Mouse (Mus musculus): ENCODE data around the gene Ube3b. TPM values are rescaled to one million over a fixed set of nuclear protein-coding genes. Genes with fewer than 3 reads are reported as not detected.

The Ube3b gene
- polyA plus RNA-seq, 1 experiment from 2014 or later: 48.4 TPM

DNA sequence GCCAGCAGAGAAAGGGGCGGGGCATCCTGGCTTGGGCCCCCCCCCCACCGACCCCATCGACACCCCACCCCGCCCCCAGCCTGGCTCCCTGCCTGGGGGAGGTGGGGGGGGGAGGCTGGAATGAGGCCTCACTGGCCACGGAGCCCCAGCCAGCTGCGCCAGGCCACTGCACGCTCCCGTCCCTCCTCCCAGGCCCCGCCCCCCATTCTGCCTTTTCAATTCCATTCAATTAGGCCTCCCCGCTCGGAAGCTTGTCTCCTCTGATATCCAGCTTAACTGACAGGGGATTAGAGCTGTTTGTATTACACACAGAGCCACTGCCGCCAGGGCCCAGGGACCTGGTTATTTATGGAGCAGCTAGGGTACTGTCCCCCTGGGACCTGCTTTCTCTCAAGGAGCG lies 87.0 kb downstream of the Ube3b start:
- Histone ChIP-seq H3K9me3 (ENCODE audit: control insufficient read depth, low read length) (no peaks in the 10 kb centered on the region; the same call in 1 of the 2 replicates), H3K4me2 (ENCODE audit: low read depth, severe bottlenecking) (peak overlapping the region; percentile 50), H3K27me3 (ENCODE audit: control insufficient read depth, insufficient read depth, low read length) (no peaks in the 10 kb centered on the region), H3K36me3 (ENCODE audit: control insufficient read depth, insufficient read depth, low read length) (no peaks in the 10 kb centered on the region), H3K4me3 (ENCODE audit: low read depth, low read length) (peak overlapping the region; percentile 20; the same call in 1 of the 2 replicates), H3K4me1 (ENCODE audit: control insufficient read depth, insufficient read depth, low read length) (peaks cover 20% of the 10 kb centered on the region), H3K27ac (replicated peaks; ENCODE audit: low read depth, low read length) (0 out of 2 replicates have a peak overlapping the region, but pooled peaks have one; percentile 21), H3K9ac (ENCODE audit: low read length) (peak overlapping the region; percentile 40)
- DNase-seq (ENCODE audit: low spot score) (peak; percentile 86), ATAC-seq (ENCODE audit: insufficient number of reproducible peaks, low FRiP score, low TSS enrichment, low read depth) (peak; percentile 28; the same call in 1 of the 2 replicates)
- 0% methylated on average over 12 of the region's 13 CpGs for WGBS

DNA sequence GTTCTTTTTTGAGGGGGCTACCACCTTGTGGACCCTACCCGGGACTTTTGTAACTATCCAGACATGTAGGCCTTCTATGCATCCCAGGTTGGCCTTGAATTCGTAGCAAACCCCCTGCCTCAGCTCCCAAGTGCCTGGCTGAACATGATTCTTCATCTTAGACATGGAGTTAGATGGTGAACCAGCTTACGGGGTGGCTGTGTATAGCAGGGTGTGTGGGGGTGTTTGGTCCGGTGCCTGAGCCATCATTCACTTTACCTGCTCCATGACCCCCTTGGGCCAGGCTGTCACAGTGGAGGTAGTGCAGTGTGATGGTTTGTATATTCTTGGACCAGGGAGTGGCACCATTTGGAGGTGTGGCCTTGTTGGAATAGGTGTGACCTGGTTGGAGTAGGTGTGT lies 87.6 kb downstream of the Ube3b start:
- no peak for ATAC-seq (ENCODE audit: insufficient number of reproducible peaks, low FRiP score, low TSS enrichment, low read depth)
- Histone ChIP-seq H3K9ac (ENCODE audit: low read length) (no peak overlapping the region), H3K27ac (replicated peaks; ENCODE audit: low read depth, low read length) (no peak overlapping the region), H3K4me3 (ENCODE audit: low read depth, low read length) (no peak overlapping the region), H3K9me3 (ENCODE audit: control insufficient read depth, low read length) (no peaks in the 10 kb centered on the region; the same call in 1 of the 2 replicates), H3K27me3 (ENCODE audit: control insufficient read depth, insufficient read depth, low read length) (no peaks in the 10 kb centered on the region), H3K4me1 (ENCODE audit: control insufficient read depth, insufficient read depth, low read length) (peaks cover 20% of the 10 kb centered on the region), H3K36me3 (ENCODE audit: control insufficient read depth, insufficient read depth, low read length) (no peaks in the 10 kb centered on the region), H3K4me2 (ENCODE audit: low read depth, severe bottlenecking) (peak overlapping the region; percentile 50; the same call in 1 of the 2 replicates)
- WGBS: 71% methylated on average over 4 of the region's 4 CpGs
- DNase-seq (ENCODE audit: low spot score): no peak

DNA sequence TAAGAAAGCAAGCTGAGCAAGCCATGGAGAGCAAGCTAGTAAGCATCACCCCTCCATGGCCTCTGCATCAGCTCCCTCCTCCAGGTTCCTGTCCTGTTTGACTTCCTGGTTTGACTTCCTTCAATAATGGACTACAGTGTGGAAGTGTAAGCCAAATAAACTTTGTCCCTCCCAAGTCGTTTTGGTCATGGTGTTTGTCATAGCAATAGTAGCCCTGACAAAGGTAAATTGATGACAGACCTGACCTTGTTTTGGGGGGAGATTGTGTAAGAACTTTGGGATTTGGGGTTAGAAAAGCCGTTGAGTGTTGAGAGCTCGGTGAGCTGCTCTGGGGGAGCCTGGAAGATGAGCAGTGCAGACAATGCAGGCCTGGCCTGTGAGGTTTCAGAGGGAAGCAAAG lies 90.0 kb downstream of the Ube3b start:
- H3K9me3 ChIP-seq (ENCODE audit: control insufficient read depth, low read length): no peaks in the 10 kb centered on the region; the same call in 1 of the 2 replicates
- no peak overlapping the region for H3K4me3 ChIP-seq (ENCODE audit: low read depth, low read length)
- no peaks in the 10 kb centered on the region for H3K36me3 ChIP-seq (ENCODE audit: control insufficient read depth, insufficient read depth, low read length)
- H3K27me3 ChIP-seq (ENCODE audit: control insufficient read depth, insufficient read depth, low read length): no peaks in the 10 kb centered on the region; the same call in 1 of the 2 replicates
- no peak for ATAC-seq (ENCODE audit: insufficient number of reproducible peaks, low FRiP score, low TSS enrichment, low read depth)
- H3K4me2 ChIP-seq (ENCODE audit: low read depth, severe bottlenecking): no peak overlapping the region
- 69% methylated on average over 3 of the region's 3 CpGs for WGBS
- no peak for DNase-seq (ENCODE audit: low spot score)
- no peak overlapping the region for H3K27ac ChIP-seq (replicated peaks; ENCODE audit: low read depth, low read length)
- no peak overlapping the region for H3K9ac ChIP-seq (ENCODE audit: low read length)
- peaks cover 26% of the 10 kb centered on the region for H3K4me1 ChIP-seq (ENCODE audit: control insufficient read depth, insufficient read depth, low read length)

Small RNAs within 50 kb of the gene (microRNA-seq; reads per million reads assigned to microRNA genes)
- gene Mir7027: not detected

Other genes starting within 250 kb of the Ube3b start
- gene Acacb, start 234.1 kb upstream of the Ube3b start, polyA plus RNA-seq (2014; fragmentation: Nextera tagmentation; extraction: Ambion mirVana): 2.1 and 4.5 TPM in 2 replicates
- not detected in 2 replicates for gene Foxn4, start 106.8 kb upstream of the Ube3b start, polyA plus RNA-seq (2014; fragmentation: Nextera tagmentation; extraction: Ambion mirVana)
- gene Myo1h, start 91.4 kb upstream of the Ube3b start, polyA plus RNA-seq (2014; fragmentation: Nextera tagmentation; extraction: Ambion mirVana): 0.45 and 0.65 TPM in 2 replicates
- gene Kctd10, start 99 bp upstream of the Ube3b start, polyA plus RNA-seq (2014; fragmentation: Nextera tagmentation; extraction: Ambion mirVana): 81.9 and 88.6 TPM in 2 replicates
- 29.8 and 30.6 TPM in 2 replicates for gene Mmab, start 63.5 kb downstream of the Ube3b start, polyA plus RNA-seq (2014; fragmentation: Nextera tagmentation; extraction: Ambion mirVana)
- 47.6 and 49.2 TPM in 2 replicates for gene Mvk, start 63.7 kb downstream of the Ube3b start, polyA plus RNA-seq (2014; fragmentation: Nextera tagmentation; extraction: Ambion mirVana)
- gene Fam222a, start 187.4 kb downstream of the Ube3b start, polyA plus RNA-seq (2014; fragmentation: Nextera tagmentation; extraction: Ambion mirVana): 2.4 and 2.5 TPM in 2 replicates